Mouse (Mus musculus): ENCODE data around the gene Dnajb4.

The Dnajb4 gene

DNA sequence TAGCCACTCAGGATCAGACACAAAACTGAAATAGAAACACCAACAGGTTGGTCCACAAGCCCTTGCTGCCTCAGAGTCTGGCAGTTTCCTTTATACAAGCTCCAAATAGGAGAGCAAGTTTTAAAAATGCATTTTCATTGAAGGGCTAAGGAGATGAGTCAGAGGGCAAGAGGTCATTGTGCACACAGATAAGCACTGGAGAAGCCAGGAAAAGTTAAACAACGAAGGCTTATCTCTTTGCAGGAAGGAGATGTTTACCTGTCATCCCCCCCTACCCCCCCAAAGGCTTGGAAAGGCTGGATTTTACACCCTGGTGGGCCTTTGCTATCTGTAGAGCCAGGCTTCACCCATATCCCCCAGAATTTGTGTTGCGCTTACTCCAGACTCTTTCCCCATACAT, 38.9 kb downstream of the Dnajb4 start:
- DNase-seq = no peak

GRCm38 (mm10) chr3:152170407-152170806, 39.7 kb downstream of the Dnajb4 start:
- DNase-seq = no peak

DNA sequence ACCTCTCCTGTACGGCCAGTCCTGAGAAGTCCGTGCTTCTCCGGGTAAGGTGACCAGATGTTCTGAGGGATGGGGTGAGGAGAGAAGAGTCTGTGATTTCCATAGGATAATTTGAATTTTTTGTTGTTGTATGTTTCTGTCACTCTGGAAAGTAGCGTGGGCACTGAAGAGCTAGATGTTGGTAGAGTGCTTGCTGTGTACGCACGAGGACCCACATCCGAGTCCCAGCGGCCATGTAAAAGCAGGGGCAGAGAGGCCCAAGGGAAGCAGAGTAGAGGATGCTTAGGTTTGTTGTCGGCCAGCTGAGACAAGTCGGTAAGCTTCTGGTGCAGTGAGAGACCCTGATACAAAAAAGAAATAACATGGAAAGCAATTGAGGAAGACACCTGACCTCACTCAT, 42.1 kb downstream of the Dnajb4 start:
- DNase-seq = no peak

DNA sequence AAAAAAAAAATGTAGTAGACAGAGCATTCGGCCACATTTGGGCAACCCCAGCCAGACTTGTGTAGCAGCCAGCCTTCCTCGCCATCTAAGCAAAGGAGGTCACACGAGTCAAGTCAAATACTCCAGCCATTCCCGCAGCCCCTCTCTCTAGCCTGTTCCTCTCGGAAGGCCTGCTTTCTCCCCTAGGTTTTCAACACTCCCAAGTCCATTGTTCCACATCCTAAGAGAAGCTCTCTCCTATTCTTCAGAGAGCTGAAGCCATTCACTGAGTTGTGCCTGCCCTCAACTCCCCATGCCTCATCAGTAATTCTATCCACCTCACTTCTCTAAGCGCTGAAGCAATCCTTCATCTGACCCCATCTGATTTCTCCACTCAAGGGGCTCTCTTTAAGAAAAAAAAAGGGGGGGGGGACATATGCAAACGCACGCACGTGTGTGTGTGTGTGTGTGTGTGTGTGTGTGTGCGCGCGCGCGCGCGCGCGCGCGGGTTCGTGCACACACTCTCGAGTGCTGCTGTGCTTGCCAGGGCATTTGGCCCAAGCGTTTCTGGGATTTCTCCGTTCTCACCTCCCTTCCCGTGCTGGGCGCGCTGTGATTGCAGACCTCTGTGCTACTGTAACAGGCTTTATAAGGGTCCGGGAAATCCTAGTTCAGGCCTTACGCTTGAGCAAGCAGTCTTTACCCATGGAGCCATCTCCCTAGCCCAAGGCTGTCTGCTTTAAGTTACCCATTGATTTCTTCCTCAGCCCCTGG, 43.2 kb downstream of the Dnajb4 start:
- DNase-seq = no peak

GRCm38 (mm10) chr3:152166099-152166423, 44.0 kb downstream of the Dnajb4 start, which contains the start of gene Gipc2:
TSS of gene Gipc2 (minus strand) at chr3:152166230.
- DNase-seq = no peak

DNA sequence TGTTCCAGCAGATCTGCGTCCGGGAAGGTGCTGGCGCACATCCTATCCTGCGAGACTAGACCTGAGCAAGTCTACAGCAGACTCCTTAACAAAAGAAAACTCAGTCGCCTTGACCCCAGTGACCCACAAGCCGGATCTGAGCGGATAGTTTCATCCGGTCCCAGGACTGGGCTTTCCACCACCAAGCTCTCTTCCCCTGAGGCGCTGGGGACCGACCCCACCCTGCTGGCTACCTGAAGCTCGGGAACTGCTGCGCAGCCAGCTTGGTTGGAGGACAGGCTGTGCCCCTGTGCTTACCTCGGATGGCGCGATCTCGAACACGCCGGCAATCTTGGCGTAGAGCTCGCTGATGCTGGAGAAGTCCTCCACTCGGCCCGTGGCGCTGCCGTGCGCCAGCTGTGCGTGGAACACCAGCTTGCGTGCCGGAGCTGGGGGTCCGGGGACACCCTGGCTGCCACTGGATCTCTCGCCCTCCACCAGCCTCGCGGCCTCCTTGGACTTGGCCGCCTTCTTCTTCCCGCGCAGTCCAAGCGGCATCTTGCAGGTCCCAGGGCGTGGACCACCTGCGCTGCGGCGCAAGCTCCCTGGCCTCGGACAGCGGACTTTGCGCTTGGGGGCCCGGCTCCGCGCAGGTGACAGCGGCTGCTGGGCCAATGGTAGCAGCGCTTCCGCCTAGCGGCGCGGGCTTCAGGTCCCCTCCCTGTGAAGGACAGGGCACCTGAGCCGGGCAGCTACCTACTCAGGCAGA, 44.6 kb downstream of the Dnajb4 start:
- peak; percentile 45 for DNase-seq

DNA sequence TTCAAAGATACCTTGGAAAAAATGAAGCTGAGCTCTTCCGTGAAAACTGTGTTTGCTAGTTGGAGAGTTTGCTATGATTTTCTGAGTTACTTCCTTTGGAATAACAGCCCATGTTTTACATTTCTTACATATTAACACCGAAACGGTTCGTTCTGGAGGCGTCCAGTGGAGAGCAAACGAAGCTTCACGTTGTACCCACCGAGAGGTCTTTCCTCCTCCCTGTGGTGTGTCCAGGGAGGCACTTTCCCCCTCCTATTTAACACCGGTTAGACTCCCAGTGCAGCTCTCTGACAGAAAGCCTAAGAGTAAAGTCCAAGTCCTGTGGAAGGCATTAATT, 45.1 kb downstream of the Dnajb4 start:
- no peak for DNase-seq

DNA sequence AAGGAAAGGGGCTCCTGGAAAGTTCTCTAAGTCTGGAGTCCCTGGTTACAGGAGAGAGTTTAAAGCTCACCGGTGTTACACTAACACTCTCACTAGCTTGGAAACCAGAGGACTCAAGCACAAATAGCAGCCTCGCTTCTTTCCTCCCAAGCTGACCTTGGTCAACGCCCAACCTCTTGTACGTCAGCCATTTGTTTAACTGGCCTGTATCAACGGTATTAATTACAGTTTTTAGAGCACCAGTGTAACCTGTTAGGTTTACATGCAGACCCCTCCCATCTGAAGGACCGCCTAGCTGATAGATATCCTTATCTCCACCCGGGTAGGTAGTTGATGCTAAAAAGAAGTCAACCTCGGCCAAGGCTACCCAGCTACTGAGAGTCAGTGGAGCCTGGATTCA, 46.8 kb downstream of the Dnajb4 start:
- DNase-seq = no peak

- DNase-seq = no peak
These were observed 49.5 kb downstream of the Dnajb4 start for GRCm38 (mm10) chr3:152160607-152161006.

DNA sequence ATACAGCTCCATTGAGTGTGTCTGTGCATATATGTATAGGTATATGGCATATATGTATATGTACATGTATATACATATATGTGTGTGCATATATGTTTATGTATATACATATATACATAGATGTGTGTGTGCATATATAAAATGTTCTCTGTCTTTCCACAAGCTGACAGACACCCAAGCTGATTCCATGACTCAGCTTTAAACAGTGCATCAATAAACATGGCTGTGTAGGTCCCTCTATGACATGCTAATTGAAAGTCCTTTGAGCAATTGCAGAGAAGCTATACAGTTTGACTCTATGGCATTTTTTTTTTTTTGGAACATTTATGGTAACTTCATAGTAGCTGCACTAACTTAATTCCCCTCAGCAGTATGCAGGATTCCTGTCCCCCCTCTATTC, 50.8 kb downstream of the Dnajb4 start:
- no peak for DNase-seq

DNA sequence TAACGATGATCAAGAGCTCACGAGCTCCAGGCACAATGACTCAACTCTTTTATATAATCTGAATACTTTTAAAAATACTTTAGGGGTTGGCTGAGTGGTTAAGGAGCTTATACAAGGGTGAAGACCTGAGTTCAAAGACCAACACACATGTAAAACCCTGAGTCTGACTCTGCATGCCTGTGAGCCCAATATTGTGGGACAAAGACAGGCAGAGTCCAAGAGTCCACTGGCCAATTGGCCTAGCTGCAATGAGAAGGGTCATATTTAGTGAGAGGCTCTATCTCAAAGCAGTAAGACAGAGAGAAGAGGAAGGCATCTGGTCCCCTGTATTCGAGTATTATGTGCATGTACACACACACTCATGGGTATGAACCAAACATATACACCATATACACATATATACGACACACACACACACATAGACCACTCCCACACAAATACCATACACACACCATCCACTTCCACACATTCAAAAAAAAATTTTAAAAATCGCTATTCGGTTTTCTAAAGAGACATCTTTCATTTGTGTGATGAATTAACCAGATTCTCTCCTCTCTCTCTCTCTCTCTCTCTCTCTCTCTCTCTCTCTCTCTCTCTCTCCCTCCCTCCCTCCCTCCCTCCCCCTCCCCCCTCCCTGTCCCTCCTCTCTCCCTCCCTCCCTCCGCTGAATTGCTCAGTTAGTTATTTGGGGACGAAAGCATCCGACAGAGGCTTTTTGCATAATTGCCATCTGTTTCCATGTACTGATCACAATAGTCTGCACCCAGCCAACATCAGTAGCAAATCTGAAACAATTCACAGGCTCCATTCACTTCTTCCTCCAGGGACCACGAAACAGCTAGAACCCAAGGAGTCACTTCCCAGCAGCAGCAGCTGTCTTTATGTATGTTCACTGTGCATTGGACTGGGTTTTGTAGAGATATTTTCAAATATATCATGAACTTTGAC, 51.5 kb downstream of the Dnajb4 start:
- DNase-seq = no peak

DNA sequence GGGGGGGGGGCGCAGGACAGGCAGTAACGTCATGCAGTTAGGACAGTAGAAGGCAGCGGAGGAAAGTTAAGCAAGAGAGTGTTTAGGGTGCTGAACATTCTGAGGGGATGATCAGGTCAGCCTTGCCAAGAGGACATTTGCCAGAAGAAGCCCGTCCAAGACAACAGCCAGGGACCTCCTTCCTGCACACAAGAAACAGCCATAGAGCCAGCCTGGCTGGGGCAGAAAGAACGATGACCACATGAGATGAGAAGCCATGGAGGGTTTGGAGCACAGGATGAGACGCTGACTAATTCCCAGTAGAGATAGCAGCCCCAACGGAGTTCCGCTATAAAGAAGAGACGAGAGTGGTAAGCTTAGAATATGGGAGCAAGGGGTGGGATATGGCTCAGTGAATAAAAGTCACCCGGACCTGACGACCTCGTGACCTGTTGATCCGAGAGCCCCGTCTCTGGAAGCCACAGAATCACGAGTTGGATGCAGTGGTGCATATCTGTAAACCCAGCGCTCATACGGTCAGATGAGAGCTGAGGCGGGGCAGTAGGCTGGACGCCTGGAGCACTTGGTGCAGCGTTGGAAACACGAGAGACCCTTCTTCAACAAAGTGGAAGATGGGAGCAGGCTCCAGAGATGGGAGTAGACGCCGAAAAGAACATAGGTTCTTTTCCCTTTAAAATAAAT, 53.1 kb downstream of the Dnajb4 start:
- DNase-seq = no peak

DNA sequence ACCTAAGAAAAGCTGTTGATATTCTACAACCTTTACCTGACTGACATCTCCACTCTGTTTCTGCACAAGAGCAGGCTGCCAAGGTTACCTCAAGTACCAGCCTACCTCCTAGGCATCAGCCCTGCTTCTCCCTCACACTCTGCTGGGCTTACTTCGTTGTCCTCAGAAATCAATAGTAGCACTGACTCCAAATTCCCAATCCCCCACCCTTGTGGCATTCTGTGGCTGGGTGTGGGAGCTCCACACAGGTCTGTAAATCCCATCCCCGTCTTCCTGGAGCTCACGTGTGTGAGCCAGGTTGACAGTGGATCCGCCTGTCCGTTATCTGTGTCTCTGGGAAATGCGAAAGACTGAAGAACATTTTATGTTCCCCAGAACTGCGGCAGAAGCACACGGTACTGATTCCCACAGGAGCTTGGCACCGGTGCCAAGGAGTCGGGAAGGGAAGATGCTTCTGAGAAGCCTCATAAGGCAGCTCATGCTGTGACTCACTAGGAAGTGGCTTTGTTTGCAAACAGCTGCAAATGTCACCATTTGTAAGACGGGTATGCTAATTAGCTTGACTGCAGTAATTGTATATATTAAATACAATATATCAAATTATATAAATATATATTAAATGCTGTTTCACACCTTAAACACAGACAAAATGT, 54.7 kb downstream of the Dnajb4 start:
- no peak for DNase-seq

DNA sequence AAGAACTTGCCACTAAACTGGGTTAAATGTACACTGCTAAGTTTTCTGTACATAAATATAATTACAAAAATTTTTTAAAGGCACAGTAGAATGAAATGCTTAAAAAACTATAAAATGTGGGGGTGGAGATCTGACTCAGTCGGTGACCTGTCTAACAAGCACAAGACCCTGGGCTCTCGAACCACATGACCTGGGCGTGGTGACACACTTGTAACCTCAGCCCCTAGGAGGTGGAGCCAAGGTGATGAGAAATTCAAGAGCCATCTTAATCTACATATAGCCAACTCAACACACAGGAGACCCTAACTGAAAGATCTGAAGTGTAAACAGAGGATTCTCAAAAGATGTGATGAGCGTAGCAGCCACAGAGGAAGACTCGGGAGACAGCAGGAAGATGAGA, 56.0 kb downstream of the Dnajb4 start:
- DNase-seq = no peak

- DNase-seq = no peak
These were observed 57.0 kb downstream of the Dnajb4 start for GRCm38 (mm10) chr3:152153152-152153551.

DNA sequence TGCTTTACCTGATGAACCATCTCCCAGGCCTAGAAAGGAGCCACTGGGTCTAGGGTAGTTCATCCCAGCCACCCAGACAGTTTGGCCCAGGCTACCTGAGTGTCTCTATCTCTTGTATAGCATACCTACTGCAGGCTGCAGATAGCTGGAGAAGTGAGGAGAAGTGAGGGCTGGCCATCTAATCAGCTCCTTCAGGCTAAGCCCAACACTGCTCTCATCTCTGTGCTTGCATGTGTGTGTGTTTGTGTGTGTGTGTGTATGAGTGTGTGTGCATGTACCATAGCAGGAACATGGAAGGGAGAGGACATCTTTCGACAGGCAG, 57.7 kb downstream of the Dnajb4 start:
- no peak for DNase-seq

- no peak for DNase-seq
These were observed 58.2 kb downstream of the Dnajb4 start for GRCm38 (mm10) chr3:152151725-152152482.

GRCm38 (mm10) chr3:152149863-152150262, 60.2 kb downstream of the Dnajb4 start:
- no peak for DNase-seq

DNA sequence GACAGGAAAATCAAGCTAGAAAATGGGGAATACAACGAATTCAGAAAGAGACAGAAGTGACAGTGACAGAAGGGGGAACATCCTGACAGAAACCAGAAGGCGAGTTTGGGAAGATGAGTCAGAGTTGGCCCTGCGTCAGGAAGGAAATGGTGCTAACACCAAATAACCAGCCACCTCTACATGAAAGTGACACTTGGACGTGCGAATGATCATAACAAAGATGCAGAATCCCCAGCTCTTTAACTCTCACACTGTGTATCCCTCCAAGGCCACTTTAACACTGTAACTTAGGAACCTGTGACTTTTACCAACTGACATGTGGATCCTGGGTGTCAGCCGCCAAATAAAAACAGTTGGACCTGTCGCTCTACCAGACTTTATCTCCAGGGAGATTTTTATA, 60.7 kb downstream of the Dnajb4 start:
- no peak for DNase-seq

GRCm38 (mm10) chr3:152147085-152147831, 62.8 kb downstream of the Dnajb4 start:
- peak; percentile 24 for DNase-seq

DNA sequence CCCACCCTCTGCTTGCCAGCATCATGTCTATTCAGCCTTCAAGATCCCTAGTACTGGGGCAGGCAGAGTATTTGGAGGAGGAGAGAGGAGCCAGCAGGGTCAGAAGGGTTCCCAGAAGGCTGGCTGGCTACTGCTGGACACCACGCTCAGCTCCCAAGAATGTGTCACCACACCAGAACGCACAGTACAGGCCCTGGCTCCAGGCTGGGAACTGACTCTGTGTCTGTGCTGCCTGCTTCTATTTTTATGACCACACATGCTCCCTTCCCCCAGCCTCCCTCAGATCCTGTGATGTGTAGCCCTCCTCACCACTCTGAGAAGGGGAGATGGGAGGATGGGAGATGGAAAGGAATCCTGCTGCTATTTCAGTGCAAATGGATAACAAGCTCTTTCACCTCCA, 64.9 kb downstream of the Dnajb4 start:
- DNase-seq = peak; percentile 27
